23 mouse cellular contexts compared by ENCODE assay signal in the genomic region with DNA sequence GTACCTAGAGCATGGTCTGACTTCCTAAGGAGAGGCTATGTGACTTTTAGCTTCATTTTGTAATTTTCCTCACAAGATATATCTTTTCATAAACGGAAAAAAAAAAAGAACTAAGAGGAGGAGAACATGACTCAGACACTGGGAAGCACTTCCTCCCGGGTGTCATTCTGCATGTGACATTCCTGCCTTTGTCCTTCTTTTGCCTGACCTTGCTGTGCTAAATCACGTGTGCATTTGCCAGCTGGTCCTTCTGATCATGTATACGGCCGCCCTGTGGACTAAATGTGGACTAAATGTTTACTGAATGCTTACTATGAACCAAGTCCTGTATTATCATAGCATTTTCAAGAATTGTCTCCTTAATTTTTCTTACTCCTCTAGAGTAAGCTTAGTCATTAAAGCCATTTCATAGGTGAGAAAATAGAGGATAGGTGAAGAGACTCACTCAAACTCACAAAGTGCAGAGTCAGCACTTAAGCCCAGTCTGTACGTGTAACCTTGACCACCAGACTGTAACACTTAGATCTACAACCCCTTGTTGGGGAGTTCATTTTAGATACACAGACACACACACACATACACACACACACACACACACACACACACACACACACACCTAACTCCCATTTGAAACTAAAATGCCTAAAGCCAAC. TPM values are rescaled to one million over a fixed set of nuclear protein-coding genes. Genes with fewer than 3 reads are reported as not detected.
DNase-seq lines count a peak whose midpoint lies in the region; ATAC-seq and TF ChIP-seq lines count a peak whose summit lies in the region.
"Had no signal": no experiment of that assay in that cellular context is flagged by ENCODE, and none has a peak within 500 bp of the region (broad histone marks: within the 10 kb centered on the region; RNA-seq: fewer than 3 reads in every experiment).

No protein-coding gene starts in this region.

- H3K4me2 ChIP-seq in forebrain, embryonic 15.5 days (replicated peaks) = no peak overlapping the region
- H3K4me2 ChIP-seq: embryonic facial prominence, embryonic 13.5 days; midbrain, embryonic 13.5 days had no signal

- ATAC-seq in forebrain, embryonic 15.5 days (replicated peaks) = no peak
- ATAC-seq: hindbrain, embryonic 16.5 days; liver, postnatal 0 days; midbrain, embryonic 13.5 days had no signal

- no peaks in the 10 kb centered on the region for H3K9me3 ChIP-seq in forebrain, embryonic 15.5 days
- no peaks in the 10 kb centered on the region for H3K9me3 ChIP-seq in forebrain, embryonic 10.5 days
- H3K9me3 ChIP-seq: embryonic facial prominence, embryonic 13.5 days; limb, embryonic 10.5 days; midbrain, embryonic 13.5 days had no signal

- H3K36me3 ChIP-seq in forebrain, embryonic 15.5 days = no peaks in the 10 kb centered on the region
- H3K36me3 ChIP-seq in forebrain, embryonic 10.5 days (replicated peaks) = no peaks in the 10 kb centered on the region
- H3K36me3 ChIP-seq: embryonic facial prominence, embryonic 13.5 days; limb, embryonic 10.5 days; midbrain, embryonic 13.5 days had no signal

- peaks cover 23% of the 10 kb centered on the region for H3K4me1 ChIP-seq in forebrain, embryonic 15.5 days
- H3K4me1 ChIP-seq in forebrain, embryonic 10.5 days = peaks cover 31% of the 10 kb centered on the region

- no peak overlapping the region for H3K9ac ChIP-seq in forebrain, embryonic 15.5 days (replicated peaks)
- H3K9ac ChIP-seq: embryonic facial prominence, embryonic 13.5 days; forebrain, postnatal 0 days; liver, postnatal 0 days; midbrain, embryonic 13.5 days had no signal

- intact Hi-C loops in left cerebral cortex, postnatal 4 days (cut with DNase I) = no loop called here
- intact Hi-C loops in left cerebral cortex, adult 2 months (cut with DNase I) = no loop called here

- 79% methylated on average over 6 of the region's 6 CpGs for WGBS in forebrain, embryonic 15.5 days
- WGBS in forebrain, embryonic 10.5 days = 85% methylated on average over 6 of the region's 6 CpGs

- no peak for TF ChIP-seq CTCF in left cerebral cortex, adult 2 months (IDR thresholded peaks at IDR 0.05)

- H3K4me3 ChIP-seq in forebrain, embryonic 15.5 days = no peak overlapping the region
- no peak overlapping the region for H3K4me3 ChIP-seq in forebrain, embryonic 10.5 days
- H3K4me3 ChIP-seq in left cerebral cortex, adult 2 months = no peak overlapping the region
- H3K4me3 ChIP-seq: embryonic facial prominence, embryonic 13.5 days; layer of hippocampus, adult 2 months; limb, embryonic 10.5 days; midbrain, embryonic 13.5 days; myocyte had no signal

- peak; percentile 53 for DNase-seq in adrenal gland, adult 2 months
- no peak for DNase-seq in adrenal gland, postnatal 25 days
- DNase-seq in forebrain, embryonic 10.5 days (ENCODE audit: extremely low spot score, low spot score) = no peak
- DNase-seq in left cerebral cortex, postnatal 4 days = peak; percentile 48
- DNase-seq in left cerebral cortex, adult 2 months (ENCODE audit: extremely low spot score in 1 of 2, low spot score in 2 of 2) = no peak
- DNase-seq in frontal cortex, postnatal 10 days (ENCODE audit: low spot score in 2 of 2) = no peak
- no peak for DNase-seq in right cerebral cortex, postnatal 14 days
- DNase-seq: forebrain, postnatal 0 days; heart, postnatal 4 days; kidney, adult 18-20 months; kidney, postnatal 14 days; liver, postnatal 0 days; lung, postnatal 10 days; spleen, adult 18-20 months; thymus, postnatal 36 days had no signal

- no peaks in the 10 kb centered on the region for H3K27me3 ChIP-seq in forebrain, embryonic 15.5 days
- H3K27me3 ChIP-seq in forebrain, embryonic 10.5 days (ENCODE audit: poor library complexity, severe bottlenecking) = peaks cover 13% of the 10 kb centered on the region
- H3K27me3 ChIP-seq: embryonic facial prominence, embryonic 13.5 days; midbrain, embryonic 13.5 days had no signal

- H3K27ac ChIP-seq in forebrain, embryonic 15.5 days (replicated peaks) = 0 out of 2 replicates have a peak overlapping the region, but pooled peaks have one; percentile 31
- no peak overlapping the region for H3K27ac ChIP-seq in forebrain, embryonic 10.5 days
- no peak overlapping the region for H3K27ac ChIP-seq in left cerebral cortex, adult 2 months
- H3K27ac ChIP-seq: embryonic facial prominence, embryonic 13.5 days; layer of hippocampus, adult 2 months; limb, embryonic 10.5 days; midbrain, embryonic 13.5 days had no signal

RNA-seq across cellular contexts. Expression of gene Slc12a8, which starts 2.9 kb away (rescaled TPM):
- total RNA-seq in adrenal gland, adult 2 months (2021) = under 1 TPM; 0.49 to 0.83 TPM
- 0.73 and 0.89 TPM in 2 replicates for polyA plus RNA-seq in adrenal gland, adult 2 months (2012; rRNA removed)
- total RNA-seq in adrenal gland, postnatal 25 days (2021) = 0.70 and 0.76 TPM in 2 replicates
- polyA plus RNA-seq in forebrain, embryonic 15.5 days (2015; fragmentation: Nextera tagmentation; extraction: Ambion mirVana) = 0.83 and 0.92 TPM in 2 replicates
- 0.77 and 1.1 TPM in 2 replicates for polyA plus RNA-seq in forebrain, embryonic 10.5 days (2016; fragmentation: Nextera tagmentation; extraction: Ambion mirVana)
- total RNA-seq in left cerebral cortex, postnatal 4 days (2021) = 1 to 10 TPM; 1.3 to 1.5 TPM
- under 1 TPM; 0.86 to 0.96 TPM for total RNA-seq in left cerebral cortex, adult 2 months (2021)
- total RNA-seq: megakaryocyte, adult 5-6 weeks had no signal

Comparison
In these comparisons a context has a peak if more than half of its experiments do, and no peak if none do; other contexts are left out.
1. DNase-seq: peak in adrenal gland, adult 2 months (single experiment) and left cerebral cortex, postnatal 4 days (single experiment); none in adrenal gland, postnatal 25 days (single experiment), forebrain, embryonic 10.5 days (single experiment), left cerebral cortex, adult 2 months (0 of 2), frontal cortex, postnatal 10 days (0 of 2) and right cerebral cortex, postnatal 14 days (single experiment).